Comparison of ENCODE assay signal across 8 mouse cellular contexts in genomic region chr9:66795464-66796324, GRCm38 (mm10). TPM values are rescaled to one million over a fixed set of nuclear protein-coding genes. Genes with fewer than 3 reads are reported as not detected.
DNase-seq lines count a peak whose midpoint lies in the region; ATAC-seq lines count a peak whose summit lies in the region.

Aph1b (minus strand) TSS chr9:66795490.

- ATAC-seq in hindbrain, embryonic 16.5 days, result peak; percentile 98

- peak within 1 kb of the TSS; percentile 87 for H3K27ac ChIP-seq in hindbrain, embryonic 16.5 days (ENCODE audit: low read depth, low read length)
- H3K27ac ChIP-seq in macrophage, result peak within 1 kb of the TSS; percentile 52

- H3K4me1 ChIP-seq in hindbrain, embryonic 16.5 days (ENCODE audit: control insufficient read depth, insufficient read depth, low read depth, low read length), result peaks cover 7% of the 10 kb centered on the region

- under 1% methylated on average over 42 of the region's 42 CpGs for WGBS in hindbrain, embryonic 16.5 days
- WGBS in macrophage (ENCODE audit: missing documents), result under 1% methylated on average over 40 of the region's 42 CpGs

- DNase-seq in WW6 (ENCODE audit: low read depth, low spot score), result peak; percentile 96
- DNase-seq in cerebellum, postnatal 4 days (ENCODE audit: low spot score in 2 of 2), result peak; percentile 83 to 90
- peak; percentile 98 for DNase-seq in gastrocnemius, adult 18-20 months (ENCODE audit: low spot score)
- DNase-seq in left cerebral cortex, adult 18-20 months (ENCODE audit: low spot score in 2 of 2), result peak; percentile 91 to 96
- DNase-seq in right cerebral cortex, adult 18-20 months, result peak; percentile 97
- peak; percentile 86 for DNase-seq in urinary bladder, postnatal 10 days (ENCODE audit: low spot score)

- H3K4me3 ChIP-seq in hindbrain, embryonic 16.5 days (ENCODE audit: low read length), result peak within 1 kb of the TSS; percentile 71
- H3K4me3 ChIP-seq in macrophage (ENCODE audit: inconsistent target), result peak within 1 kb of the TSS; percentile 59

- no peaks in the 10 kb centered on the region for H3K27me3 ChIP-seq in hindbrain, embryonic 16.5 days (replicated peaks; ENCODE audit: control insufficient read depth, insufficient read depth, low read length)

- no peaks in the 10 kb centered on the region for H3K79me2 ChIP-seq in macrophage (ENCODE audit: inconsistent target)

- H3K9me3 ChIP-seq in hindbrain, embryonic 16.5 days (ENCODE audit: control insufficient read depth, low read length), result no peaks in the 10 kb centered on the region

- H3K9ac ChIP-seq in hindbrain, embryonic 16.5 days (ENCODE audit: low read depth, low read length), result peak within 1 kb of the TSS; percentile 93

- peak within 1 kb of the TSS; percentile 82 for H3K4me2 ChIP-seq in hindbrain, embryonic 16.5 days (ENCODE audit: low read length)

- H3K36me3 ChIP-seq in hindbrain, embryonic 16.5 days (ENCODE audit: control insufficient read depth, insufficient read depth, low read length), result no peaks in the 10 kb centered on the region
- no peaks in the 10 kb centered on the region for H3K36me3 ChIP-seq in macrophage (ENCODE audit: inconsistent target)

RNA-seq across cellular contexts. Expression of gene Aph1b, which starts in this region (rescaled TPM):
- 1 to 10 TPM; 1.3 to 2.1 TPM for total RNA-seq in gastrocnemius, adult 18-20 months (2021)
- 21.4 and 22.6 TPM in 2 replicates for polyA plus RNA-seq in hindbrain, embryonic 16.5 days (2015; fragmentation: Nextera tagmentation; extraction: Ambion mirVana)
- total RNA-seq in left cerebral cortex, adult 18-20 months (2021), result 10 to 100 TPM; 22.9 to 23.4 TPM
- total RNA-seq in macrophage (2018; cell fraction: chromatin; rRNA removed), result 1 to 10 TPM in 21 of 26 experiments, under 1 TPM in 5; 0.13 to 4.7 (median 2.0) TPM
- total RNA-seq in macrophage (2018; cell fraction: cytosol; rRNA removed), result 1 to 10 TPM; 3.0 to 6.0 (median 4.3) TPM
- total RNA-seq in macrophage (2018; cell fraction: nucleus; rRNA removed), result 10 to 100 TPM in 1 of 26 experiments, 1 to 10 TPM in 25; 2.5 to 24.1 (median 4.9) TPM
- 3.3 to 4.4 TPM (median 4.3 TPM) in 3 replicates for polyA plus RNA-seq in macrophage (2018)

Comparison
In these comparisons a context has a peak if more than half of its experiments do, and no peak if none do; other contexts are left out.
1. Peak in every context shown above with its lines: DNase-seq, ATAC-seq, H3K4me3 ChIP-seq and H3K27ac ChIP-seq.
2. RNA of gene Aph1b (total RNA-seq): 22.9 to 23.4 TPM in left cerebral cortex, adult 18-20 months; 1.3 to 2.1 TPM in gastrocnemius, adult 18-20 months; every median in the first group is over 4 times any median in the second.